Comparison of ENCODE assay signal across 35 mouse cellular contexts in genomic region chr5:95966621-95967020, GRCm38 (mm10). TPM values are rescaled to one million over a fixed set of nuclear protein-coding genes. Genes with fewer than 3 reads are reported as not detected.
A peak's percentile ranks its signal among the peaks of the same experiment; 100 is the strongest.
DNase-seq lines count a peak whose midpoint lies in the region; ATAC-seq and TF ChIP-seq lines count a peak whose summit lies in the region.
"Had no signal": no experiment of that assay in that cellular context is flagged by ENCODE, and none has a peak within 500 bp of the region (broad histone marks: within the 10 kb centered on the region; RNA-seq: fewer than 3 reads in every experiment).

No protein-coding gene starts in this region.

- no peaks in the 10 kb centered on the region for H3K27me3 ChIP-seq in kidney, postnatal 0 days (ENCODE audit: insufficient read depth, low read length)
- H3K27me3 ChIP-seq in kidney, adult 2 months (replicated peaks; ENCODE audit: control insufficient read depth, insufficient read depth, low read length) = no peaks in the 10 kb centered on the region; the same call in 1 of the 2 replicates
- H3K27me3 ChIP-seq: CH12.LX; embryonic facial prominence, embryonic 12.5 days; hindbrain, embryonic 12.5 days; limb, embryonic 15.5 days; liver, embryonic 13.5 days; lung, embryonic 15.5 days; neural tube, embryonic 15.5 days had no signal

- H3K4me2 ChIP-seq in kidney, postnatal 0 days (ENCODE audit: low read length) = no peak overlapping the region
- H3K4me2 ChIP-seq: embryonic facial prominence, embryonic 12.5 days; heart, embryonic 11.5 days; hindbrain, embryonic 12.5 days; limb, embryonic 15.5 days; liver, embryonic 13.5 days; lung, embryonic 15.5 days; neural tube, embryonic 15.5 days had no signal

- H3K4me1 ChIP-seq in kidney, postnatal 0 days (replicated peaks; ENCODE audit: insufficient read depth, low read length) = no peaks in the 10 kb centered on the region
- no peaks in the 10 kb centered on the region for H3K4me1 ChIP-seq in kidney, adult 2 months (ENCODE audit: control insufficient read depth, insufficient read depth, low read length)
- no peaks in the 10 kb centered on the region for H3K4me1 ChIP-seq in lung, adult 2 months (ENCODE audit: control insufficient read depth, insufficient read depth, low read length)
- H3K4me1 ChIP-seq: embryonic facial prominence, embryonic 12.5 days; hindbrain, embryonic 12.5 days; limb, embryonic 10.5 days; limb, embryonic 15.5 days; liver, embryonic 13.5 days; lung, embryonic 15.5 days; neural tube, embryonic 15.5 days had no signal

- TF ChIP-seq POLR2A in kidney, adult 2 months (IDR thresholded peaks at IDR 0.05; ENCODE audit: low read depth, low read length) = no peak
- TF ChIP-seq POLR2A in lung, adult 2 months (IDR thresholded peaks at IDR 0.05; ENCODE audit: borderline replicate concordance, extremely low read depth, low read depth, low read length) = no peak

- no peak overlapping the region for H3K4me3 ChIP-seq in kidney, postnatal 0 days (replicated peaks; ENCODE audit: low read depth, low read length)
- no peak overlapping the region for H3K4me3 ChIP-seq in kidney, adult 2 months (ENCODE audit: insufficient read depth, low read depth, low read length)
- no peak overlapping the region for H3K4me3 ChIP-seq in lung, adult 2 months (replicated peaks; ENCODE audit: extremely low read depth, low read depth, low read length)
- H3K4me3 ChIP-seq: embryonic facial prominence, embryonic 12.5 days; hindbrain, embryonic 12.5 days; limb, embryonic 10.5 days; limb, embryonic 15.5 days; liver, embryonic 13.5 days; lung, embryonic 15.5 days; neural tube, embryonic 15.5 days had no signal

- H3K36me3 ChIP-seq in kidney, postnatal 0 days (ENCODE audit: insufficient read depth, low read length) = no peaks in the 10 kb centered on the region
- H3K36me3 ChIP-seq in kidney, adult 2 months (ENCODE audit: control insufficient read depth, insufficient read depth, low read length) = no peaks in the 10 kb centered on the region
- H3K36me3 ChIP-seq: embryonic facial prominence, embryonic 12.5 days; hindbrain, embryonic 12.5 days; limb, embryonic 10.5 days; limb, embryonic 15.5 days; liver, embryonic 13.5 days; lung, embryonic 15.5 days; neural tube, embryonic 15.5 days had no signal

- no peak for ATAC-seq in kidney, postnatal 0 days (replicated peaks; ENCODE audit: low FRiP score, low read depth)
- ATAC-seq: forebrain, embryonic 14.5 days; Patski had no signal

- peak; percentile 23 for DNase-seq in gastrocnemius, adult 18-20 months (ENCODE audit: low spot score)
- DNase-seq in gastrocnemius, adult 8-10 months (ENCODE audit: low spot score in 2 of 2) = no peak
- peak; percentile 18 for DNase-seq in kidney, postnatal 0 days (ENCODE audit: low spot score)
- DNase-seq in kidney, adult 2 months = no peak
- DNase-seq in lung, postnatal 10 days = peak; percentile 49
- DNase-seq in lung, adult 2 months = no peak
- no peak for DNase-seq in layer of hippocampus, adult 9-11 months
- DNase-seq: adrenal gland, postnatal 14 days; cerebellum, adult 11 months; cerebellum, adult 9-11 months; embryo, embryonic 11 days; heart, adult 18-20 months; heart, postnatal 36 days; kidney, adult 18-20 months; liver, embryonic 13.5 days; midbrain, embryonic 14.5 days; retina, postnatal 1 day; right cerebral cortex, postnatal 25 days; spleen, adult 18-20 months; thymus, postnatal 14 days had no signal

- no peak overlapping the region for H3K27ac ChIP-seq in kidney, postnatal 0 days
- no peak overlapping the region for H3K27ac ChIP-seq in kidney, adult 2 months (ENCODE audit: insufficient read depth, low read depth, low read length)
- H3K27ac ChIP-seq: embryonic facial prominence, embryonic 12.5 days; hindbrain, embryonic 12.5 days; limb, embryonic 10.5 days; limb, embryonic 15.5 days; liver, embryonic 13.5 days; lung, embryonic 15.5 days; macrophage; neural tube, embryonic 15.5 days had no signal

- TF ChIP-seq CTCF in kidney, postnatal 0 days (IDR thresholded peaks at IDR 0.05; ENCODE audit: low read depth) = no peak
- no peak for TF ChIP-seq CTCF in kidney, adult 2 months (conservative IDR thresholded peaks at IDR 0.05; ENCODE audit: insufficient read depth, insufficient read length, low read depth, low read length)
- TF ChIP-seq CTCF in lung, adult 2 months (IDR thresholded peaks at IDR 0.05; ENCODE audit: insufficient read depth, low read length) = no peak

- WGBS in kidney, postnatal 0 days = 15% methylated on average over 2 of the region's 2 CpGs
- 21% methylated on average over 2 of the region's 2 CpGs for WGBS in kidney, adult 2 months
- WGBS in lung, adult 2 months = 32% methylated on average over 2 of the region's 2 CpGs

- no peak overlapping the region for H3K9ac ChIP-seq in kidney, postnatal 0 days (ENCODE audit: low read depth, low read length)
- H3K9ac ChIP-seq: embryonic facial prominence, embryonic 12.5 days; hindbrain, embryonic 12.5 days; limb, embryonic 15.5 days; liver, embryonic 13.5 days; lung, embryonic 15.5 days; neural tube, embryonic 15.5 days had no signal

- H3K9me3 ChIP-seq in kidney, postnatal 0 days (replicated peaks; ENCODE audit: low read length) = no peaks in the 10 kb centered on the region
- H3K9me3 ChIP-seq: embryonic facial prominence, embryonic 12.5 days; hindbrain, embryonic 12.5 days; limb, embryonic 10.5 days; limb, embryonic 15.5 days; liver, embryonic 13.5 days; lung, embryonic 15.5 days; neural tube, embryonic 15.5 days had no signal

RNA-seq across cellular contexts. Expression of gene Cxcl13, which starts 9.9 kb away (rescaled TPM):
- total RNA-seq in gastrocnemius, adult 18-20 months (2021) = 1 to 10 TPM in 1 of 2 experiments, under 1 TPM in 1; 0.80 to 1.6 TPM
- 1 to 10 TPM in 1 of 4 experiments, under 1 TPM in 2, not detected in 1; 0.73 to 1.2 (median 0.76) TPM for total RNA-seq in gastrocnemius, adult 8-10 months (2022)
- polyA plus RNA-seq in kidney, postnatal 0 days (2015; fragmentation: Nextera tagmentation; extraction: Ambion mirVana) = 4.9 and 6.0 TPM in 2 replicates
- polyA plus RNA-seq in kidney, adult 2 months (2012; rRNA removed) = 0.20 and 1.8 TPM in 2 replicates
- 1.1 and 1.4 TPM in 2 replicates for polyA plus RNA-seq in lung, adult 2 months (2012; rRNA removed)
- total RNA-seq: CH12.LX; ES-E14; left cerebral cortex, postnatal 10 days; megakaryocyte-erythroid progenitor cell, adult 5-6 weeks had no signal
- polyA plus RNA-seq: C2C12; forebrain, embryonic 14.5 days; macrophage; midbrain, embryonic 14.5 days; Patski had no signal

Comparison
In these comparisons a context has a peak if more than half of its experiments do, and no peak if none do; other contexts are left out.
1. DNase-seq: peak in gastrocnemius, adult 18-20 months (single experiment), kidney, postnatal 0 days (single experiment) and lung, postnatal 10 days (single experiment); none in gastrocnemius, adult 8-10 months (0 of 2), kidney, adult 2 months (single experiment), lung, adult 2 months (single experiment) and layer of hippocampus, adult 9-11 months (single experiment).